Mouse (Mus musculus) heart, postnatal 0 days (tissue): ENCODE data around the gene Prkacb.

Experiments used
- CTCF ChIP-seq: IDR thresholded peaks from 2 replicates; pipeline ENCODE4 v1.5.1; 2016; ENCODE audit warnings: antibody characterized with exemption, control low read depth, low read depth
- EP300 ChIP-seq: IDR thresholded peaks from 2 replicates; pipeline ENCODE4 v1.6.1; 2016; ENCODE audit warnings: antibody characterized with exemption, low read depth

DNA sequence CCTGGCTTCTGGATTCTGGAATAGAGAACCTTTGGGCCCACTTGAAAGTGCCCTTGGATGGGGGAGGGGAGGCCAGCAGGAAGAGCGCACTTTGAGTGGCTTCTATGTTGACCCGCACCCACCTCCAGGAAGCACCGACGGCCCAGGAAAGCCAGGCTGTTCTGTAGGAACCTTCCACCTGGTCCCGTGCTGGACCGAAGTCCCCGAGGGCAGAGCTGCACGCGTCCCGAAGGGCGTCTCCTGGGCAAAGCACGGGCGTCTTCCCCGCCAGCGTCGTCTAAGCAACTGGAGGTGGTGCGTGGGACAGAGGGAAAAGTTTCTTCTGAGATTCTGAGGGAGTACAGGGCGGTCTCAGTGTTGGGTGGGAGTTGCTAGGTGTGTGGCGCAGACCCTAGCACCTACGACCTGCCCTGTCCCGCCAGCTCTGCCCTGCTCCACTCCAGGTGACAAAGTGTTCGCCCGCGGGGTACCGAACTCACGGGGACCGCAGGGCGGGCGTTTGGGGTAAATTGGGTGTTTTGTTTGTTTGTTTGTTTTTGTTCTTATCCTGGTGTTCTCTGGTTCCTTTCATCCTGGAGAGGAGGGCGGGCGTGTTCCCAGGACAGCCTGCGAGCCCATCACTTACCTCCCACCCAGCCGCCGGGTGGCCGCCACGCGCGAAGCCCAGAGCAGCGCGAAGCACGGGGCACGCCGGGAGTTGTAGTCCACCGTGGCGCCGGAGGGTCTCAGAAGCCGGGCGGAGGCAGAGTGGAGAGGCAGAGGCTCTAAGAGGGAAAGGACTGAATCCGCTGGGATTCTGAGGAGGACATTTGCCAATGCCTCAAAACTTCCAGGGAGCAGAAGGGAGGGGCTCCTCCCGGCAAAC lies 127.7 kb downstream of the Prkacb start, which contains the start of gene Samd13:
- no peak for TF ChIP-seq CTCF
- TF ChIP-seq EP300, result no peak
